Mouse (Mus musculus) testis, adult 2 months (tissue): ENCODE data around the gene 1700003E16Rik. TPM values are rescaled to one million over a fixed set of nuclear protein-coding genes. Genes with fewer than 3 reads are reported as not detected.
A peak's percentile ranks its signal among the peaks of the same experiment; 100 is the strongest.

ENCODE experiments used
- H3K27ac ChIP-seq: fragments of 200-500 bp; 2 replicates; pipeline ENCODE4 v1.5.1; 2012; ENCODE audit warnings: low read depth, low read length; ENCODE audit not compliant: control insufficient read depth, insufficient read depth
- H3K27me3 ChIP-seq: fragments of 200-500 bp; 2 replicates; pipeline ENCODE4 v1.6.1; 2012; ENCODE audit warnings: mild to moderate bottlenecking, low read length, moderate library complexity; ENCODE audit not compliant: control insufficient read depth, insufficient read depth
- H3K36me3 ChIP-seq: fragments of 200-500 bp; 2 replicates; pipeline ENCODE4 v1.6.1; 2012; ENCODE audit warnings: mild to moderate bottlenecking, low read length; ENCODE audit not compliant: control insufficient read depth, insufficient read depth
- H3K4me1 ChIP-seq: fragments of 200-500 bp; 2 replicates; pipeline ENCODE4 v1.6.1; 2012; ENCODE audit warnings: low read length; ENCODE audit not compliant: control insufficient read depth, insufficient read depth
- H3K4me3 ChIP-seq: fragments of 200-500 bp; 2 replicates; pipeline ENCODE4 v1.5.1; 2012; ENCODE audit warnings: low read depth, mild to moderate bottlenecking, low read length, moderate library complexity, mixed read lengths; ENCODE audit not compliant: control insufficient read depth
- CTCF ChIP-seq: fragments of 200-500 bp; IDR thresholded peaks from 2 replicates; pipeline ENCODE4 v1.5.1; 2012; ENCODE audit warnings: low read depth, mild to moderate bottlenecking, inconsistent platforms, low read length, moderate library complexity; ENCODE audit not compliant: control insufficient read depth, insufficient read depth, insufficient replicate concordance
- POLR2A ChIP-seq: fragments of 200-500 bp; IDR thresholded peaks from 2 replicates; pipeline ENCODE4 v1.6.1; 2012; ENCODE audit warnings: low read depth, mild to moderate bottlenecking, inconsistent platforms, low read length, moderate library complexity; ENCODE audit not compliant: control insufficient read depth
- polyA plus RNA-seq: library from polyadenylated mRNA; depleted of rRNA; stranded (reverse); fragments of >200 nt; gene quantifications from 2 replicates; pipeline ENCODE4 v1.2.3, GENCODE M21; 2012; rRNA removed

1700003E16Rik gene
- polyA plus RNA-seq = 604 and 651 TPM in 2 replicates

DNA sequence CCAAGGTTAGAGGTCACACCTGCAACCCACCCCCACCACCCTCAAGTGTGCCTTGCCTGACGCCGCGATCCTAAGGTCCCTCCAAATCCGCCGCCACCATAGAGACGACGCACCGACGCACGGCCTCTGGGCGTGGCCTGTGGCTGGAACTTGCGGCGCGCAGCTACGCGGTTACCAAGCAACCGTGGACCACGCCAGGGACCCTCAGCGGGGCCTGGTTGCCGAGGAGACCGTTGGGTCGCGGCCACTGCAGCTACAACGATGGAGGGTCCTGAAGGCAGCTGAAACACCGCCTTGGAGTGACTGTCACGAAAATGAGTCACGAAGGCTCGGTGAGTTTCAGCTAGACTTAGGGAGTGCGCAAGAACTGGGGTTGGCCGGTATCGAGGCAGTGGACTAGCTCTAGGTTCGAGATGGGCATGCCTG, at the start of gene 1700003E16Rik, which contains the start of gene Wdr54:
TSS of gene 1700003E16Rik (plus strand) at position 146 of the 426 bp plus-strand sequence.
TSS of gene Wdr54 (minus strand) at position 139 of the 426 bp plus-strand sequence.
- Histone ChIP-seq H3K36me3 (no peaks in the 10 kb centered on the region), H3K4me1 (peaks cover 8% of the 10 kb centered on the region; the same call in 1 of the 2 replicates), H3K27ac (peak within 1 kb of the TSS; percentile 96), H3K4me3 (peak within 1 kb of the TSS; percentile 98), H3K27me3 (no peaks in the 10 kb centered on the region)
- TF ChIP-seq CTCF (no peak), POLR2A (peak; percentile 85)

DNA sequence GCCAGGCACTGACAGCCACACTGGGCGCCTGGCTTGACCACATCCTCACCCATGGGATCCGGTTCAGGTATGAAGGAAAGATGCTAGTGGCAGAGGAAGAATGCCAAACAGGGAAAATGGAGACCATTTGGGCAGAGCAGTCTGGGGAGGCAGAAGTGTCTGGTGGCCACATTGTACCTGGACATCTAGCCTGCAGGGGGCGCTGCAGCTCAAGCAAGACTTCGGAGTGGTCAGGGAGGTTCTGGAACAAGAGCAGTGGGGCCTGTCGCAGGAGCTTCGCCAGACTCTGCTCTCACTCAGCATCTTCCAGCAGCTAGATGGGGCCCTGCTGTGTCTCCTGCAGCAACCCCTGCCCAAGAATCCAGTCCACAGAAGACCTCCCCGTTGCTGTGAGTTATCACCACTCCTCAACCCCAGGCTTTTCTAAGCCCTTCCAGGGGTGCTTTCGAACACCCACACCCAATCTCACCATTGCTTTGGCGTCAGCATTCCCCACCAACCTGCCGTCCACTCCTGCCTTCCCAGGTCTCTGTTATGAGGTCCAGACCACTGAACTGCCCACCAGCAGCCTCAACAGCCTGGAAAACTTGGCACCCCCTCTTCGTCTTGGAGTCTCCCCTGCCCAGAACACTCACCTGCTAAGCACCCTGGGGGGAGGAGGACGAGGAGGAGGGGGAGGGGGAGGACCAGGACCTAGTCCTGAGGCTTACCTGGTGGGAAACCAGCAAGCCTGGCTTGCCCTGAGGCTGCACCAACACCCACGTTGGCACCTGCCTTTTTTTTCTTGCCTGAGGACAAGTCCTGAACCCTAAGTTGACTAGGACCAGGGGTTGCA, 48.4 kb upstream of the 1700003E16Rik start:
- H3K4me3 ChIP-seq = peak overlapping the region; percentile 97
- no peaks in the 10 kb centered on the region for H3K36me3 ChIP-seq
- no peaks in the 10 kb centered on the region for H3K27me3 ChIP-seq
- no peak overlapping the region for H3K27ac ChIP-seq
- TF ChIP-seq POLR2A = no peak
- TF ChIP-seq CTCF = peak; percentile 90
- peaks cover 13% of the 10 kb centered on the region for H3K4me1 ChIP-seq

DNA sequence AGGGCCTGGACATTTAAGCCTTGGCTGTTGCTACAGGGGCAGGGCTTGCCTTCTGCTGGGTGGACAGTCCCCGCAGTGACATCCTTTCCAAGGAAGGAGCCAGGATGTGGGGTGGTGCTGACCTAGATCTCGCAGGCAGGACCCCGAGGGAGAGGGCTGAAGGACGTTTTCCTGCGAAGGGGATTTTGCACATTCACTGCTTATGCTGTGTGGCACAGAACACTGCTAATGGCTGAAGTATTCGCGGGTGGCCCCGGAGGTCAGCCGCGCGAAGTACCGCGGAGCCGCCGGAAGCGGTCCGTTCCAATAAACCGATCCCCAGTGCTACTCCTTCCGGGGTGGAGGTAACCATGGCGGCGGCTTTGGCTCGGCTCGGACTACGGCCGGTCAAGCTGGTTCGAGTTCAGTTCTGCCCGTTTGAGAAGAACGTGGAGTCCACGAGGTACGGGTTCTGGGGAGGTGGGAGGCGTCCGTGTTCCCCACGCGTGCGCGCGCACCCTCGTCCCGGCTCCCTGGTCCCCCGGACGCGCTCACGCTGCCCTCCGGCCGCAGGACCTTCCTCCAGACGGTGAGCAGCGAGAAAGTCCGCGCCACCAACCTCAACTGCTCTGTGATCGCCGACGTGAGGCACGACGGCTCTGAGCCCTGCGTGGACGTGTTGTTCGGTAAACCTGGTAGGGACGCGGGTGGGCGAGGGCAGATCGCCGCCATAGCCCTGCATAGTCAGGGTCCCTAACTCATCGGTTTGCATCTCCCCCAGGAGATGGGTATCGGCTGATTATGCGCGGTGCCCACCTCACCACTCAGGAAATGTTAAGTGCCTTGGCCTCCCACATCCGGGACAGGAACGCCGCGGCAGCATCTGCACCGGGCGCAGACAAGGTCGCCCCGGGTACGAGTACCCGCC, 47.2 kb upstream of the 1700003E16Rik start, which contains the start of gene Mrpl53:
TSS of gene Mrpl53 (plus strand) at position 279 of the 907 bp plus-strand sequence.
- H3K27me3 ChIP-seq = no peaks in the 10 kb centered on the region
- peak within 1 kb of the TSS; percentile 97 for H3K4me3 ChIP-seq
- peaks cover 9% of the 10 kb centered on the region for H3K4me1 ChIP-seq
- no peaks in the 10 kb centered on the region for H3K36me3 ChIP-seq
- peak; percentile 7; the same call in 1 of the 2 replicates for TF ChIP-seq CTCF
- TF ChIP-seq POLR2A = peak; percentile 45
- peak within 1 kb of the TSS; percentile 89 for H3K27ac ChIP-seq

DNA sequence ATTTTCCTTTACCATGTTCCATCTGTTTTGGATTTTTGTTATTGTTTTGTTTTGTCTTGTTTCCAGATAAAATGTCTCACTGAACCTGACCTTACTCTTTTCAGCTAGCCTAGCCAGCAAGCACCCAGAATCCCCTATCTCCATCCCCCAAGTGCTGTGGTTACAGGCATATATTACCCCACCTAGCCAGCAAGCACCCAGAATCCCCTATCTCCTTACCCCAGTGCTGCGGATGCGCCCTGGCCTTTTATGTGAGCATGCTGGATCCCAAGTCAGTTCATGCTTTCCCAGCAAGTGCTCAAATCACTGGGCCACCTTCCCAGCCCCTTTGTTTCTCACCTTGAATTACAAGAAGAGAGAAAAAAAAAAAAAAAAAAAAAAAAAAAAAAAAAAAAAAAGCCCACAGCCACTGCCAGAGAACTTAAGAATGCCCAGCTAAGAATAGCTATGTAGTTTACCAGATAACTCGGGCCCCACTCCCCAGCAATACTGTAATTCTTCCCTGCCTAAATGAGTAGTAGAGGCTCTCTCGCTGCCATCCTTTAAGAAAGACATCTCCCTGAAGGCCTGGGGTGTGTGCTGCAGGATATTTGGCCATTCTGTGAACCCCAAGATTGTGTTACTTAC, 44.6 kb upstream of the 1700003E16Rik start:
- Histone ChIP-seq H3K36me3 (no peaks in the 10 kb centered on the region), H3K27ac (no peak overlapping the region), H3K4me3 (no peak overlapping the region), H3K27me3 (no peaks in the 10 kb centered on the region), H3K4me1 (peaks cover 18% of the 10 kb centered on the region)
- TF ChIP-seq CTCF (no peak), POLR2A (no peak)

DNA sequence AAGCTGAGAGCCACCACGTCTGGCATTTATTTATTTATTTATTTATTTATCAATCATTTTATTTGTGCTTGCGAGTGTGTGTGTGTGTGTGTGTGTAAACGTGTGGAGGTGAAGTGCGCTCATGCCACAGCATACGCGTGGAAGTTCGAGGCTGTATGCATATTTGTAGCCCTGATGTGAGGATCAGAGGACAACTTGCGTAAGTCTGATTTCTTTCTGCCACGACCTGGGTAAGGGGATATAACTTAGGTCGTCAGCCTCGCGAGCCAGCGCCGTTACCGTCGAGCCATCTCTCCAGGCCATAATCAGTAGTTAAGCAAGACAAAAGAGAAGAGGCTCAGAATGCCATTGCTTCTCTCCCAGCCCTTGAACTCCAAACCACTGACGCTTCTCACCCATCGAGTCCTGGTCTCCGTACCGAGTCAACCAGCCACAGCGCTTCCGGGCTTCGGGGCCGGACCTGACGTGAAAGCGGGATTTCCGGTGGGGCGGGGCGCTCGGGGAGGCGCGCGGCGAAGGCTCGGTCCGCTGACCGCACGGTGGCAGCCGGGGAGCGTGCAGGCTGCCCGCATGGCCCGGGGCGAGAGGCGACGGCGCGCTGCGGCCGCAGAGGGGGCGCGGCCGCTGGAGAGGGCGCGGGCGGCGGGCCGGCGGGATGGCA, 41.1 kb upstream of the 1700003E16Rik start, which contains the start of gene Mogs:
TSS of gene Mogs (plus strand) at position 486 of the 661 bp plus-strand sequence.
- H3K27ac ChIP-seq = peak within 1 kb of the TSS; percentile 64
- no peak for TF ChIP-seq CTCF
- TF ChIP-seq POLR2A = peak; percentile 83
- no peaks in the 10 kb centered on the region; the same call in 1 of the 2 replicates for H3K36me3 ChIP-seq
- no peaks in the 10 kb centered on the region for H3K27me3 ChIP-seq
- peak within 1 kb of the TSS; percentile 99 for H3K4me3 ChIP-seq
- H3K4me1 ChIP-seq = peaks cover 12% of the 10 kb centered on the region

DNA sequence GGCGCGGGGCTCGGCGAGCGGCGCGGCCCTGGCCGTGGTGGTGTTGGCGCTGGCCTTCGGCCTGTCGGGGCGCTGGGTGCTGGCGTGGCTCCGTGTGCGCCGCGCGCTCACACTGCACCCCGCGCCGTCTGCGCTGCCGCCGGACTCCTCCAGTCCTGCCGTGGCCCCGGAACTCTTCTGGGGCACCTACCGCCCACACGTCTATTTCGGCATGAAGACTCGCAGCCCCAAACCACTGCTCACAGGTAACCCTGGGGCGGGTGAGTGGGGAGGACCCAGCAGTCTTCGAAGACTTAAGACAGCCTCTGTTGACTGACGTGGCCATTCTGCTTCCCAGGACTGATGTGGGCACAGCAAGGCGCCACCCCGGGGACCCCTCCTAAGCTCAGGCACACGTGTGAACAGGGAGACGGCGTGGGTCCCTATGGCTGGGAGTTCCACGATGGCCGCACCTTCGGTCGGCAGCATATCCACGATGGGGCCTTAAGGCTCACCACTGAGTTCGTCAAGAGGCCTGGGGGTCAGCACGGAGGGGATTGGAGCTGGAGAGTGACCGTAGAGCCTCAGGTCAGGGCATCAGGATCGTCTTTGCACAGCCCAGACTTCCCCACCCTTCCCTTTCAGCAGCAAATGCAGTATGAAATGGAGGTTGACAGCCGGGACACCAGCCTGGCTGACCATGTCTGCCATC, 40.4 kb upstream of the 1700003E16Rik start:
- no peaks in the 10 kb centered on the region for H3K27me3 ChIP-seq
- H3K36me3 ChIP-seq = no peaks in the 10 kb centered on the region; the same call in 1 of the 2 replicates
- TF ChIP-seq CTCF = no peak
- TF ChIP-seq POLR2A = no peak
- peak overlapping the region; percentile 99 for H3K4me3 ChIP-seq
- peak overlapping the region; percentile 64; the same call in 1 of the 2 replicates for H3K27ac ChIP-seq
- H3K4me1 ChIP-seq = peaks cover 16% of the 10 kb centered on the region
